Mouse (Mus musculus): ENCODE data around the gene Nif3l1.

GRCm38 (mm10) chr1:58445143-58445722 is at the start of gene Nif3l1, which contains the start of gene Ppil3:
- no peak for TF ChIP-seq CTCF (conservative IDR thresholded peaks at IDR 0.05; ENCODE audit: low read length)
- no peak for TF ChIP-seq NANOG (IDR thresholded peaks at IDR 0.05; ENCODE audit: borderline replicate concordance, low read length)
- TF ChIP-seq POU5F1 (IDR thresholded peaks at IDR 0.05; ENCODE audit: borderline replicate concordance, low read length): peak; percentile 28; the same call in 1 of the 2 replicates

Data from E14TG2a.4 (cell line).